Mouse (Mus musculus): ENCODE measurements at regions not wholly inside any gene's neighbourhood (a gene's known extent, or its start where the extent isn't known, plus 50 kb on each side); places are given as distances from the start of the nearest gene placed in this dataset.

DNA sequence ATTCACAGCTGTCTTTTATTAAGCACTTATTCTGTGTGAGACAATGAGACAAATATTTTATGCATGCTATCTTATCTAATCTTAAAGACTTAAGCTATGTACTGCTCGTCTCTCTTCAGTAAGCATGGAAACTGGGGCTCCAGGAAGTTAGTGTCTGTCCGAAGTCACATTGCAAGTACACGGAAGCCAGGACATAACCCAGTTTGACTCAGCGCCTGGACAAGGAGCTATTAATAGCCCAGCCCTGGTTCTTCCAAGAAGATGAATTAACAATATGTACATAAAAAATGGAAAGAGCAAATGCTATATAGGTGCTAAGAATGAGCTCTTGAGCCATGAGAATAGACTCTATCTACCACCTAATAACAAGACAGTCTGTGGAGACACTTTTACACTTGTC is 85.2 kb upstream of the Col24a1 start:
- no peak overlapping the region for H3K4me3 ChIP-seq (ENCODE audit: low read depth, low read length)
- peak; percentile 43 for DNase-seq (ENCODE audit: low spot score)
- H3K9me3 ChIP-seq (replicated peaks; ENCODE audit: control insufficient read depth, low read length): no peaks in the 10 kb centered on the region
- no peak overlapping the region for H3K9ac ChIP-seq (replicated peaks; ENCODE audit: low read depth, low read length)
- H3K4me2 ChIP-seq (ENCODE audit: low read depth, low read length): no peak overlapping the region
- H3K4me1 ChIP-seq (ENCODE audit: control insufficient read depth, insufficient read depth): peaks cover 7% of the 10 kb centered on the region
- no peak overlapping the region for H3K27ac ChIP-seq (ENCODE audit: low read depth)
- WGBS: 9% methylated on average over 4 of the region's 4 CpGs
- no peak for ATAC-seq (ENCODE audit: insufficient read depth, low read depth)
- H3K36me3 ChIP-seq (replicated peaks; ENCODE audit: control insufficient read depth, insufficient read depth, low read length): no peaks in the 10 kb centered on the region
- no peaks in the 10 kb centered on the region for H3K27me3 ChIP-seq (ENCODE audit: control insufficient read depth, insufficient read depth, low read length)
- TF ChIP-seq EP300 (IDR thresholded peaks at IDR 0.05; ENCODE audit: low read depth) (no peak), CTCF (IDR thresholded peaks at IDR 0.05; ENCODE audit: low read depth) (no peak)

DNA sequence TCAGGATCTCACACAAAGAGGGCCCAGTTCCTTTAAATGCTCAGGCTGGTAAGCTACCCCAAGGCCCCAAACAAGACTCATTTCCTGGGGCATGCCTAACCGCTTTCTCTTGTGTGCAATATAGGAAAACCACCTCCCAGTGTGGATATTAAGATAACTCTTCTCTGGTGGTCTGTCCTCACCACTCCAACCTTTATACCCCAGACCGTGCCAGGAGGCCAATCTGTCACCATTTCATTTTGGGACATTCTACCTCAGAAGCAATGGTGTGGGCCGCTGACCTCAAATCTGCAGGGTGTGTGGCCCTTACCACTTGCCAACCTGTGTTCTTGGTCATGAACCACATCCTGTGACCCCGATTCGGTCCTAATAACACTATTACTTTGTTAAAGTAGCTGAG is 82.1 kb upstream of the Col24a1 start:
- Histone ChIP-seq H3K36me3 (replicated peaks; ENCODE audit: control insufficient read depth, insufficient read depth, low read length) (no peaks in the 10 kb centered on the region), H3K27me3 (ENCODE audit: control insufficient read depth, insufficient read depth, low read length) (no peaks in the 10 kb centered on the region), H3K9me3 (replicated peaks; ENCODE audit: control insufficient read depth, low read length) (no peaks in the 10 kb centered on the region), H3K27ac (ENCODE audit: low read depth) (no peak overlapping the region), H3K4me2 (ENCODE audit: low read depth, low read length) (no peak overlapping the region), H3K4me1 (ENCODE audit: control insufficient read depth, insufficient read depth) (peaks cover 7% of the 10 kb centered on the region), H3K9ac (replicated peaks; ENCODE audit: low read depth, low read length) (no peak overlapping the region), H3K4me3 (ENCODE audit: low read depth, low read length) (no peak overlapping the region)
- TF ChIP-seq EP300 (IDR thresholded peaks at IDR 0.05; ENCODE audit: low read depth): no peak
- no peak for TF ChIP-seq CTCF (IDR thresholded peaks at IDR 0.05; ENCODE audit: low read depth)
- no peak for DNase-seq (ENCODE audit: low spot score)
- WGBS: 88% methylated on average over 5 of the region's 5 CpGs
- no peak for ATAC-seq (ENCODE audit: insufficient read depth, low read depth)

DNA sequence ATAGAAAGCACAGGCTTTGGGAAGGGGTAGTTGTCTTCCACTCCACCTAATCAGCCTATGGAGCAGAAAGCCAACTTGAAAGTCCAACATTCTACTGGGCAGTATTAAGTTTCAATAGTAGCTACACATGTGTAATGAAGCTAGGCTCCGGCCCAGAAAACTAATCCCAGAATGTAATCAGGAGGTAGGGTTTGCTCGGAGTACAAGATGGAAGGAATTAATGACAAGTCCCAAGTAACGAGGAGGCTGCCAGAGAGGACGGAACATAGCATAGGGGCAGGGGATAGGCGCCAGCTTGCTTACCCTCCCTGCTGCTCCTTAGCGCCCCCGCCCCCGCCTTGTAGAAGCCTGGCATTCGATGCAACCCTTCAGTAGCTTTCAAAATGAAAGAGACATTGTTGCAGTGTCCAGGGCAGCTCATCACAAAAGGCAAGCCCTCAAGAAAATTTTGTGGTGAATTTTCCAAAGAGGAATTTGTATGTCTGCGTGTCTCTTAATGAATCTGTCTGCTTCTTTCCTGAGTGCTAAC is 75.2 kb upstream of the Col24a1 start:
- H3K27ac ChIP-seq (ENCODE audit: low read depth): no peak overlapping the region
- H3K27me3 ChIP-seq (ENCODE audit: control insufficient read depth, insufficient read depth, low read length): no peaks in the 10 kb centered on the region
- H3K4me2 ChIP-seq (ENCODE audit: low read depth, low read length): no peak overlapping the region
- no peak overlapping the region for H3K9ac ChIP-seq (replicated peaks; ENCODE audit: low read depth, low read length)
- DNase-seq (ENCODE audit: low spot score) (no peak), ATAC-seq (ENCODE audit: insufficient read depth, low read depth) (no peak)
- no peaks in the 10 kb centered on the region for H3K4me1 ChIP-seq (ENCODE audit: control insufficient read depth, insufficient read depth)
- 72% methylated on average over 10 of the region's 10 CpGs for WGBS
- H3K36me3 ChIP-seq (replicated peaks; ENCODE audit: control insufficient read depth, insufficient read depth, low read length): no peaks in the 10 kb centered on the region
- TF ChIP-seq CTCF (IDR thresholded peaks at IDR 0.05; ENCODE audit: low read depth) (no peak), EP300 (IDR thresholded peaks at IDR 0.05; ENCODE audit: low read depth) (no peak)
- H3K4me3 ChIP-seq (ENCODE audit: low read depth, low read length): no peak overlapping the region
- no peaks in the 10 kb centered on the region for H3K9me3 ChIP-seq (replicated peaks; ENCODE audit: control insufficient read depth, low read length)

DNA sequence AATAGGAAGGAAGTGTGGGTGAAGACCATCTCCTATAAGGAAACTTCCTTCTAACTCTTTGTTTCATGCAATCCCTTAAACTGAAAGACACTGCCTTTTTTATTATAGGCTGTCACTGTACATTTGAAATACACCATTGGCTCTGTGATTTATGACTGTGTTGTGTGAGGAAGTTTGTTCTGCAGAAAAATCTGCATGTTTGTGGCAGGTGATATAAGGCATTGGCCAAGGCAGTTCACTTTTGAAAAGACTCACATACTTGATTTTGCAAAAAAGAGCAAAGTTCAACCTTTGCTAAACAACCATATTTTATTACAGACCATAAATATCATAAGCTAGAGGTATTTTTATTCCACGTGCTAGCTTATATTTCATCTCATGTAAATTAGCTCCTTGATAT is 69.3 kb upstream of the Col24a1 start:
- no peak overlapping the region for H3K9ac ChIP-seq (replicated peaks; ENCODE audit: low read depth, low read length)
- H3K9me3 ChIP-seq (replicated peaks; ENCODE audit: control insufficient read depth, low read length): no peaks in the 10 kb centered on the region
- no peak overlapping the region for H3K4me3 ChIP-seq (ENCODE audit: low read depth, low read length)
- H3K4me1 ChIP-seq (ENCODE audit: control insufficient read depth, insufficient read depth): no peaks in the 10 kb centered on the region
- no peak for TF ChIP-seq EP300 (IDR thresholded peaks at IDR 0.05; ENCODE audit: low read depth)
- no peak for TF ChIP-seq CTCF (IDR thresholded peaks at IDR 0.05; ENCODE audit: low read depth)
- H3K4me2 ChIP-seq (ENCODE audit: low read depth, low read length): no peak overlapping the region
- 67% methylated on average over 1 of the region's 1 CpGs for WGBS
- ATAC-seq (ENCODE audit: insufficient read depth, low read depth): no peak
- H3K27ac ChIP-seq (ENCODE audit: low read depth): no peak overlapping the region
- H3K27me3 ChIP-seq (ENCODE audit: control insufficient read depth, insufficient read depth, low read length): no peaks in the 10 kb centered on the region
- H3K36me3 ChIP-seq (replicated peaks; ENCODE audit: control insufficient read depth, insufficient read depth, low read length): no peaks in the 10 kb centered on the region
- no peak for DNase-seq (ENCODE audit: low spot score)

DNA sequence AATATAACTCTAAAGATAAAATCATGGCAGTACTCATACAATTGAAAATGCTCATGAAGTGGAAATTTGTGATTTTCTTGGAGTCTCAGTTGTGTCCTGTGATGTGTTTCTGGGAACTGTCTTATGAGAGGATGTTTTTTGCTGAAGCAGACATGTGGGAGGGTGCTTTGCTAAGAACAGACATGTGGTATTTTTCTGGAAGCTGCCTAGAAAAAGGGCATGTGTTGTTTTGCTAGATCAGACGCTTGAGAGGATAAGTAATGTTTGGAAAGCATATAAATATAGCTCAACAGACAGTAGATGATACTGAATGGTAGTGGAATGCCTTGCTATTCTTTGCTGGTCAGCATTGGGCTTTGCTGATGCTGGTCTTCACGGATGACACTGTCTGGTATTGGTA is 68.2 kb upstream of the Col24a1 start:
- no peak overlapping the region for H3K4me2 ChIP-seq (ENCODE audit: low read depth, low read length)
- ATAC-seq (ENCODE audit: insufficient read depth, low read depth): no peak
- no peaks in the 10 kb centered on the region for H3K27me3 ChIP-seq (ENCODE audit: control insufficient read depth, insufficient read depth, low read length)
- TF ChIP-seq CTCF (IDR thresholded peaks at IDR 0.05; ENCODE audit: low read depth) (no peak), EP300 (IDR thresholded peaks at IDR 0.05; ENCODE audit: low read depth) (no peak)
- no peaks in the 10 kb centered on the region for H3K9me3 ChIP-seq (replicated peaks; ENCODE audit: control insufficient read depth, low read length)
- H3K36me3 ChIP-seq (replicated peaks; ENCODE audit: control insufficient read depth, insufficient read depth, low read length): no peaks in the 10 kb centered on the region
- H3K27ac ChIP-seq (ENCODE audit: low read depth): no peak overlapping the region
- WGBS: 68% methylated on average over 2 of the region's 2 CpGs
- no peak for DNase-seq (ENCODE audit: low spot score)
- no peak overlapping the region for H3K4me3 ChIP-seq (ENCODE audit: low read depth, low read length)
- no peaks in the 10 kb centered on the region for H3K4me1 ChIP-seq (ENCODE audit: control insufficient read depth, insufficient read depth)
- H3K9ac ChIP-seq (replicated peaks; ENCODE audit: low read depth, low read length): no peak overlapping the region

DNA sequence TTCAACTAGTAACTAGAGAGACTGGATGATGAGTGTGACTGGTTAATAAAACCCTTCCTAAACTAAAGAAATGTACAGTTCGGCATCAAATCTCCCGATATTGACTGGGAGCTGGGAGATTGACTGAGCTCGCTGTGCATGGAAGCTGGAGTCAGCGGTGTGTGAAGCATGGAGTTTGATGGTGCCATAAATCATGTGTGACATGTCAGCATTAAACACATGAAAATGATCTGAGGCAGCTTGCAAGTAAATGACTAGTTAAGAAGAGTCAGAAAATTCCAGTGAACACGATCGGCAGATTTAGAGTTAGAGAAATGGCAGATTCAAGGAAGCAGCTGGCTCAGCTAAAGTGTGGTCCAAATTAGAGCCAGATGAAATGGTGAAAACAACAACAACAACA is 61.6 kb upstream of the Col24a1 start:
- DNase-seq (ENCODE audit: low spot score) (no peak), ATAC-seq (ENCODE audit: insufficient read depth, low read depth) (no peak)
- H3K4me1 ChIP-seq (ENCODE audit: control insufficient read depth, insufficient read depth): no peaks in the 10 kb centered on the region
- H3K27me3 ChIP-seq (ENCODE audit: control insufficient read depth, insufficient read depth, low read length): no peaks in the 10 kb centered on the region
- no peak overlapping the region for H3K4me3 ChIP-seq (ENCODE audit: low read depth, low read length)
- no peak overlapping the region for H3K27ac ChIP-seq (ENCODE audit: low read depth)
- no peaks in the 10 kb centered on the region for H3K9me3 ChIP-seq (replicated peaks; ENCODE audit: control insufficient read depth, low read length)
- H3K9ac ChIP-seq (replicated peaks; ENCODE audit: low read depth, low read length): no peak overlapping the region
- no peak overlapping the region for H3K4me2 ChIP-seq (ENCODE audit: low read depth, low read length)
- 72% methylated on average over 6 of the region's 6 CpGs for WGBS
- TF ChIP-seq EP300 (IDR thresholded peaks at IDR 0.05; ENCODE audit: low read depth) (no peak), CTCF (IDR thresholded peaks at IDR 0.05; ENCODE audit: low read depth) (no peak)
- no peaks in the 10 kb centered on the region for H3K36me3 ChIP-seq (replicated peaks; ENCODE audit: control insufficient read depth, insufficient read depth, low read length)

Data from heart, postnatal 0 days (tissue).